Mouse (Mus musculus): ENCODE data around the gene Lnpep.

The Lnpep gene

DNA sequence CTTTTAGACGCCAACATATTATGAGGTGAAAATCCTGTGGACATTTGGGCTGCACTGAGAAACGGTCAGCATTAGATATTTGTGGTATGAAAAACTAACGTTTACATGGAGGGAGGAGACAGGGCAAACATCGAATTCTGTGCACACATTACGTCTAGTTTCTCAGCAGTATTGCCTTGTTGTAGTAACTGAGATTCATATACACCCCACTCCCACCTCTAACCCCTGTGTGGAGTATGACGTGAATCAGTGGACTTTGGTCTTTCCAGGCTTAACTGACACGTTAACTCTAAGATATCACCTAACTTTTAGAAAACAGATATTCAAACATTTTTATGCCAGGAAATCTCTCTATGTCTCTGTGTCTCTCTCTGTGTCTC lies 133.2 kb downstream of the Lnpep start:
- no peak for DNase-seq

DNA sequence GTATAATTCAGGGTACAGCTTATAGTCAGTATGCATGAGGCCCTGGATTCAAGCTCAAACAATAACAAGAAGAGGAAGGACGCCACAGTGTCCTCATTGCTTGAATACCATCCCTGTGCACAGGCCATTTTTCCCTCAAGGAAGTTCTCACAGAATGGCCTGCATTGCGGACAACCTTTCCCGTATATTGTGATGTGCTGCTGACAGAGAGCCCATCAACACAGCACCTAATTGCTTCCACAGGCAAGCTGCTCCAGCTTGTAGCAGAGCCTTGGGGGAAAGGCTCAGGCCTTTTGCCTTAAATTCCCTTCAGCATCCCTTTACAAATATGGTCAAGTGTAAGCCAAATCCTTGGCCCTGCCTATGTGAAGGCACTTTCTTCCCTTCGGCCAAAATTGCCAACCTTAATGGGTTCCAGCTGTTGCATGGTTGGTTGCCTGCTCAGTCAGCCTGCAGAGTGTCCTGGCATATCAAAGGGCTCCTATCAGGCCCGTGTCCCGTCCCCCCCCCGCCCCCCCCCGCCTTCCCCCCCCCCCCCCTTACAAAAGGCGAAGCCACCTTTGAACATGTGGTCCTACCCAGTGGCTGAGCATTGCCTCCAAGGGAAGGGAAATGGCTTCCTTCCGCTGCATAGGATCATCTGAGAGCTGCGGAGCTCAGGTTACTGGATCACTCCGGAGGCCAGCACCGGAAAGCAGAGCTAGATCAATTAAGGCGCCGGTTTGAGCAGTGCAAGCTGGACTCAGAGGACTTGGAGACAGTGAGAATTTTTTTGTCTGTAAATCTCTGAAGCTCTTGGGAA lies 133.8 kb downstream of the Lnpep start:
- DNase-seq, result no peak

GRCm38 (mm10) chr17:17485789-17486188 lies 139.1 kb downstream of the Lnpep start:
- DNase-seq, result no peak
